11 mouse cellular contexts compared by ENCODE assay signal in genomic region chr15:24969391-24969812, GRCm38 (mm10).
A peak's percentile ranks its signal among the peaks of the same experiment; 100 is the strongest.
DNase-seq lines count a peak whose midpoint lies in the region; ATAC-seq and TF ChIP-seq lines count a peak whose summit lies in the region.
"Had no signal": no experiment of that assay in that cellular context is flagged by ENCODE, and none has a peak within 500 bp of the region (broad histone marks: within the 10 kb centered on the region; RNA-seq: fewer than 3 reads in every experiment).

No protein-coding gene starts in this region.

- no peaks in the 10 kb centered on the region; the same call in 1 of the 2 replicates for H3K4me1 ChIP-seq in heart, embryonic 15.5 days (replicated peaks)
- H3K4me1 ChIP-seq in heart, embryonic 12.5 days (replicated peaks) = no peaks in the 10 kb centered on the region; the same call in 1 of the 2 replicates
- no peaks in the 10 kb centered on the region for H3K4me1 ChIP-seq in limb, embryonic 14.5 days (ENCODE audit: control insufficient read depth, insufficient read depth, low read length)
- H3K4me1 ChIP-seq: embryonic facial prominence, embryonic 12.5 days; liver, embryonic 13.5 days had no signal

- no peak overlapping the region for H3K4me3 ChIP-seq in heart, embryonic 15.5 days
- no peak overlapping the region for H3K4me3 ChIP-seq in heart, embryonic 12.5 days
- no peak overlapping the region for H3K4me3 ChIP-seq in limb, embryonic 14.5 days (replicated peaks; ENCODE audit: low read length)
- H3K4me3 ChIP-seq: embryonic facial prominence, embryonic 12.5 days; liver, embryonic 13.5 days had no signal

- 0 out of 2 replicates have a peak, but pooled peaks have one; percentile 35 for ATAC-seq in heart, embryonic 15.5 days (replicated peaks; ENCODE audit: insufficient number of reproducible peaks, insufficient read depth, low FRiP score, low read depth)
- no peak for ATAC-seq in heart, embryonic 12.5 days (ENCODE audit: insufficient number of reproducible peaks, low FRiP score)
- no peak for ATAC-seq in limb, embryonic 14.5 days (ENCODE audit: low FRiP score, low read depth)

- WGBS in heart, embryonic 15.5 days = 42% methylated on average over 2 of the region's 2 CpGs
- 32% methylated on average over 2 of the region's 2 CpGs for WGBS in heart, embryonic 12.5 days
- 37% methylated on average over 2 of the region's 2 CpGs for WGBS in limb, embryonic 14.5 days

- TF ChIP-seq POLR2A in limb, embryonic 14.5 days (IDR thresholded peaks at IDR 0.05; ENCODE audit: borderline replicate concordance, extremely low read depth, insufficient read depth, insufficient read length) = no peak

- H3K9ac ChIP-seq in heart, embryonic 15.5 days = no peak overlapping the region
- no peak overlapping the region for H3K9ac ChIP-seq in heart, embryonic 12.5 days
- no peak overlapping the region for H3K9ac ChIP-seq in limb, embryonic 14.5 days (ENCODE audit: low read depth, low read length, severe bottlenecking)
- H3K9ac ChIP-seq: embryonic facial prominence, embryonic 12.5 days; liver, embryonic 13.5 days had no signal

- H3K36me3 ChIP-seq in heart, embryonic 15.5 days = no peaks in the 10 kb centered on the region
- no peaks in the 10 kb centered on the region for H3K36me3 ChIP-seq in heart, embryonic 12.5 days
- no peaks in the 10 kb centered on the region for H3K36me3 ChIP-seq in limb, embryonic 14.5 days (ENCODE audit: control insufficient read depth, insufficient read depth, low read length)
- H3K36me3 ChIP-seq: embryonic facial prominence, embryonic 12.5 days; liver, embryonic 13.5 days had no signal

- no peaks in the 10 kb centered on the region for H3K27me3 ChIP-seq in heart, embryonic 15.5 days
- H3K27me3 ChIP-seq in heart, embryonic 12.5 days (replicated peaks) = no peaks in the 10 kb centered on the region
- H3K27me3 ChIP-seq in limb, embryonic 14.5 days (ENCODE audit: control insufficient read depth, insufficient read depth, low read length) = no peaks in the 10 kb centered on the region
- H3K27me3 ChIP-seq: CH12.LX; embryonic facial prominence, embryonic 12.5 days; liver, embryonic 13.5 days had no signal

- peak; percentile 84 for DNase-seq in cerebellum, adult 9-10 months
- peak; percentile 5 to 10 for DNase-seq in kidney, adult 8-10 months
- DNase-seq in limb, embryonic 14.5 days (ENCODE audit: low spot score) = peak; percentile 38
- DNase-seq in yolk sac, embryonic 10.5 days (ENCODE audit: low spot score) = peak; percentile 5
- DNase-seq in adrenal gland, postnatal 36 days = no peak
- no peak for DNase-seq in natural killer cell, adult 2 months (ENCODE audit: low spot score in 2 of 2)
- DNase-seq: liver, embryonic 13.5 days had no signal

- H3K27ac ChIP-seq in heart, embryonic 15.5 days = no peak overlapping the region
- no peak overlapping the region for H3K27ac ChIP-seq in heart, embryonic 12.5 days (ENCODE audit: poor library complexity, severe bottlenecking)
- no peak overlapping the region for H3K27ac ChIP-seq in limb, embryonic 14.5 days (replicated peaks; ENCODE audit: low read depth, low read length)
- H3K27ac ChIP-seq: embryonic facial prominence, embryonic 12.5 days; liver, embryonic 13.5 days had no signal

- H3K4me2 ChIP-seq in heart, embryonic 15.5 days = no peak overlapping the region
- no peak overlapping the region for H3K4me2 ChIP-seq in heart, embryonic 12.5 days
- H3K4me2 ChIP-seq in limb, embryonic 14.5 days (replicated peaks; ENCODE audit: low read depth, low read length, severe bottlenecking) = no peak overlapping the region
- H3K4me2 ChIP-seq: embryonic facial prominence, embryonic 12.5 days; liver, embryonic 13.5 days had no signal

- no peaks in the 10 kb centered on the region for H3K9me3 ChIP-seq in heart, embryonic 15.5 days (replicated peaks)
- H3K9me3 ChIP-seq in heart, embryonic 12.5 days (replicated peaks) = no peaks in the 10 kb centered on the region
- no peaks in the 10 kb centered on the region for H3K9me3 ChIP-seq in limb, embryonic 14.5 days (ENCODE audit: control insufficient read depth, low read length)
- H3K9me3 ChIP-seq: embryonic facial prominence, embryonic 12.5 days; liver, embryonic 13.5 days had no signal

Comparison
In these comparisons a context has a peak if more than half of its experiments do, and no peak if none do; other contexts are left out.
1. DNase-seq: peak in cerebellum, adult 9-10 months (single experiment), kidney, adult 8-10 months (2 of 2), limb, embryonic 14.5 days (single experiment) and yolk sac, embryonic 10.5 days (single experiment); none in adrenal gland, postnatal 36 days (0 of 2) and natural killer cell, adult 2 months (0 of 2).